Mouse (Mus musculus) MEL (cell line): ENCODE measurements around the gene Ift57. TPM values are rescaled to one million over a fixed set of nuclear protein-coding genes. Genes with fewer than 3 reads are reported as not detected.

ENCODE experiments used
- DNase-seq: peaks from one replicate; pipeline ENCODE4 v3.0.0; 2011; ENCODE audit warnings: low read depth, low spot score
- H3K27ac ChIP-seq: 2 replicates; pipeline ENCODE4 v1.5.1; 2012; ENCODE audit warnings: low read depth, mild to moderate bottlenecking, control low read depth, low read length, moderate library complexity; ENCODE audit not compliant: control insufficient read depth
- H3K27me3 ChIP-seq, 2 experiments: fragments of 150-350 bp in 1 of 2; sonication (generic) in 1 of 2; 2 replicates each; pipeline ENCODE4 v1.6.1; 2012; ENCODE audit warnings: low read length in 2 of 2, mild to moderate bottlenecking in 2 of 2, improper control_type of control experiment in 1 of 2, moderate library complexity in 1 of 2; ENCODE audit not compliant: insufficient read depth in 2 of 2, control insufficient read depth in 1 of 2
- H3K36me3 ChIP-seq, 2 experiments: 2 replicates each; pipeline ENCODE4 v1.6.1; 2012 to 2014; ENCODE audit warnings: low read length in 2 of 2, improper control_type of control experiment in 1 of 2, inconsistent platforms in 1 of 2, mild to moderate bottlenecking in 1 of 2; ENCODE audit not compliant: insufficient read depth in 2 of 2, control insufficient read depth in 1 of 2
- H3K4me1 ChIP-seq, 2 experiments: fragments of 150-350 bp in 1 of 2; sonication (generic) in 1 of 2; 2 replicates each; pipeline ENCODE4 v1.6.1; 2012; ENCODE audit warnings: low read length in 2 of 2, improper control_type of control experiment in 1 of 2, mild to moderate bottlenecking in 1 of 2; ENCODE audit not compliant: insufficient read depth in 2 of 2, control insufficient read depth in 1 of 2
- H3K4me3 ChIP-seq, 2 experiments: fragments of 150-350 bp in 1 of 2; sonication (generic) in 1 of 2; 2 replicates each; pipeline ENCODE4 v1.5.1; 2012; ENCODE audit warnings: low read depth in 2 of 2, low read length in 2 of 2, mild to moderate bottlenecking in 2 of 2, moderate library complexity in 2 of 2, control low read depth in 1 of 2, improper control_type of control experiment in 1 of 2; ENCODE audit not compliant: control insufficient read depth in 1 of 2, insufficient read depth in 1 of 2
- H3K79me2 ChIP-seq: 2 replicates; pipeline ENCODE4 v1.6.1; 2012; ENCODE audit warnings: mild to moderate bottlenecking, low read length, moderate library complexity; ENCODE audit not compliant: control insufficient read depth, poor library complexity, insufficient read depth
- H3K9ac ChIP-seq: 2 replicates; pipeline ENCODE4 v1.6.1; 2012; ENCODE audit warnings: low read depth, mild to moderate bottlenecking, control low read depth, low read length, moderate library complexity; ENCODE audit not compliant: control insufficient read depth, poor library complexity, severe bottlenecking
- H3K9me3 ChIP-seq: fragments of 150-350 bp; sonication (generic); replicated peaks from 2 replicates; pipeline ENCODE4 v1.6.1; 2012; ENCODE audit warnings: mild to moderate bottlenecking, low read length, improper control_type of control experiment, moderate library complexity; ENCODE audit not compliant: insufficient read depth
- BHLHE40 ChIP-seq: IDR thresholded peaks from 2 replicates; pipeline ENCODE4 v1.6.1; 2012; ENCODE audit warnings: low read depth, mild to moderate bottlenecking, inconsistent platforms, low read length, improper control_type of control experiment, borderline replicate concordance
- CHD1 ChIP-seq: IDR thresholded peaks from 2 replicates; pipeline ENCODE4 v1.6.1; 2012; ENCODE audit warnings: low read depth, mild to moderate bottlenecking, inconsistent platforms, low read length, improper control_type of control experiment
- CHD2 ChIP-seq: IDR thresholded peaks from 2 replicates; pipeline ENCODE4 v1.6.1; 2011; ENCODE audit warnings: low read length, improper control_type of control experiment
- CTCF ChIP-seq, 3 experiments: IDR thresholded peaks in 2 of 3; conservative IDR thresholded peaks in 1 of 3; 2 replicates each; pipeline ENCODE4 v1.5.1; 2011 to 2012; ENCODE audit warnings: low read length in 3 of 3, low read depth in 2 of 3, mild to moderate bottlenecking in 2 of 3, improper control_type of control experiment in 1 of 3, inconsistent platforms in 1 of 3, mixed read lengths in 1 of 3, moderate library complexity in 1 of 3; ENCODE audit not compliant: control insufficient read depth in 1 of 3, insufficient read depth in 1 of 3, poor library complexity in 1 of 3, severe bottlenecking in 1 of 3
- ELF1 ChIP-seq: IDR thresholded peaks from 2 replicates; pipeline ENCODE4 v1.6.1; 2014; ENCODE audit warnings: low read depth, mild to moderate bottlenecking, inconsistent platforms, low read length, improper control_type of control experiment, moderate library complexity
- EP300 ChIP-seq, 2 experiments: IDR thresholded peaks; 2 replicates each; pipeline ENCODE4 v1.6.1; 2011; ENCODE audit warnings: improper control_type of control experiment in 2 of 2, low read length in 2 of 2, low read depth in 1 of 2, mild to moderate bottlenecking in 1 of 2
- ETS1 ChIP-seq: IDR thresholded peaks from 2 replicates; pipeline ENCODE4 v1.6.1; 2012; ENCODE audit warnings: low read depth, mild to moderate bottlenecking, inconsistent platforms, low read length, improper control_type of control experiment, moderate library complexity
- GABPA ChIP-seq: IDR thresholded peaks from 2 replicates; pipeline ENCODE4 v1.6.1; 2012; ENCODE audit warnings: low read depth, mild to moderate bottlenecking, inconsistent platforms, low read length, improper control_type of control experiment, moderate library complexity
- GATA1 ChIP-seq: IDR thresholded peaks from 2 replicates; pipeline ENCODE4 v1.6.1; 2011; ENCODE audit warnings: low read depth, low read length, improper control_type of control experiment
- JUND ChIP-seq: IDR thresholded peaks from 2 replicates; pipeline ENCODE4 v1.6.1; 2011; ENCODE audit warnings: low read depth, mild to moderate bottlenecking, improper control_type of control experiment, low read length
- KAT2A ChIP-seq: conservative IDR thresholded peaks from 2 replicates; pipeline ENCODE4 v1.6.1; 2012; ENCODE audit warnings: low read depth, low read length, improper control_type of control experiment, inconsistent platforms
- MAFK ChIP-seq: IDR thresholded peaks from 2 replicates; pipeline ENCODE4 v1.6.1; 2011; ENCODE audit warnings: low read depth, mild to moderate bottlenecking, low read length, improper control_type of control experiment, borderline replicate concordance
- MAX ChIP-seq: IDR thresholded peaks from 2 replicates; pipeline ENCODE4 v1.6.1; 2011; ENCODE audit warnings: low read length, improper control_type of control experiment
- MAZ ChIP-seq: IDR thresholded peaks from 2 replicates; pipeline ENCODE4 v1.6.1; 2012; ENCODE audit warnings: low read depth, mild to moderate bottlenecking, inconsistent platforms, low read length, improper control_type of control experiment
- MEF2A ChIP-seq: IDR thresholded peaks from 2 replicates; pipeline ENCODE4 v1.6.1; 2014; ENCODE audit warnings: low read depth, mild to moderate bottlenecking, inconsistent platforms, low read length, improper control_type of control experiment; ENCODE audit not compliant: poor library complexity, insufficient replicate concordance, severe bottlenecking; ENCODE audit errors: extremely low read depth
- MYB ChIP-seq: IDR thresholded peaks from 2 replicates; pipeline ENCODE4 v1.6.1; 2011; ENCODE audit warnings: mild to moderate bottlenecking, low read depth, low read length, improper control_type of control experiment
- MYC ChIP-seq: IDR thresholded peaks from 2 replicates; pipeline ENCODE4 v1.6.1; 2011; ENCODE audit warnings: low read depth, mild to moderate bottlenecking, low read length, improper control_type of control experiment, moderate library complexity
- NELFE ChIP-seq: IDR thresholded peaks from 2 replicates; pipeline ENCODE4 v1.6.1; 2011; ENCODE audit warnings: low read depth, low read length, improper control_type of control experiment
- NRF1 ChIP-seq: IDR thresholded peaks from 2 replicates; pipeline ENCODE4 v1.6.1; 2014; ENCODE audit warnings: low read depth, mild to moderate bottlenecking, inconsistent platforms, low read length, improper control_type of control experiment, moderate library complexity; ENCODE audit not compliant: poor library complexity, insufficient read depth, severe bottlenecking
- POLR2A ChIP-seq, 2 experiments: IDR thresholded peaks; 2 replicates each; pipeline ENCODE4 v1.6.1; 2011 to 2012; ENCODE audit warnings: low read length in 2 of 2, mild to moderate bottlenecking in 2 of 2, control low read depth in 1 of 2, improper control_type of control experiment in 1 of 2, low read depth in 1 of 2, moderate library complexity in 1 of 2; ENCODE audit not compliant: control insufficient read depth in 1 of 2, insufficient read depth in 1 of 2, poor library complexity in 1 of 2
- POLR2AphosphoS2 ChIP-seq: IDR thresholded peaks from 2 replicates; pipeline ENCODE4 v1.6.1; 2011; ENCODE audit warnings: low read length, improper control_type of control experiment
- RCOR1 ChIP-seq: IDR thresholded peaks from 2 replicates; pipeline ENCODE4 v1.6.1; 2012; ENCODE audit warnings: low read depth, mild to moderate bottlenecking, inconsistent platforms, low read length, improper control_type of control experiment
- SIN3A ChIP-seq: IDR thresholded peaks from 2 replicates; pipeline ENCODE4 v1.6.1; 2012; ENCODE audit warnings: low read length, improper control_type of control experiment, inconsistent platforms
- SMC3 ChIP-seq: IDR thresholded peaks from 2 replicates; pipeline ENCODE4 v1.6.1; 2011; ENCODE audit warnings: low read depth, low read length, improper control_type of control experiment
- TAL1 ChIP-seq: IDR thresholded peaks from 2 replicates; pipeline ENCODE4 v1.6.1; 2012; ENCODE audit warnings: mild to moderate bottlenecking, inconsistent platforms, low read length, moderate library complexity, mixed read lengths
- TBP ChIP-seq: IDR thresholded peaks from 2 replicates; pipeline ENCODE4 v1.8.0; 2011; ENCODE audit warnings: low read depth, low read length, improper control_type of control experiment
- TCF12 ChIP-seq: IDR thresholded peaks from 2 replicates; pipeline ENCODE4 v1.6.1; 2014; ENCODE audit warnings: low read depth, mild to moderate bottlenecking, inconsistent platforms, low read length, improper control_type of control experiment, moderate library complexity
- UBTF ChIP-seq: IDR thresholded peaks from 2 replicates; pipeline ENCODE4 v1.6.1; 2012; ENCODE audit warnings: low read depth, mild to moderate bottlenecking, inconsistent platforms, low read length, improper control_type of control experiment, moderate library complexity, borderline replicate concordance; ENCODE audit not compliant: insufficient read depth
- USF1 ChIP-seq: IDR thresholded peaks from 2 replicates; pipeline ENCODE4 v1.6.1; 2014; ENCODE audit warnings: low read depth, mild to moderate bottlenecking, inconsistent platforms, low read length, improper control_type of control experiment, moderate library complexity
- USF2 ChIP-seq, 2 experiments: IDR thresholded peaks; 2 replicates each; pipeline ENCODE4 v1.6.1; 2011 to 2012; ENCODE audit warnings: improper control_type of control experiment in 2 of 2, low read length in 2 of 2, borderline replicate concordance in 1 of 2, inconsistent platforms in 1 of 2, low read depth in 1 of 2, mild to moderate bottlenecking in 1 of 2; ENCODE audit not compliant: insufficient read depth in 1 of 2
- ZC3H11A ChIP-seq: IDR thresholded peaks from 2 replicates; pipeline ENCODE4 v1.6.1; 2012; ENCODE audit warnings: low read depth, mild to moderate bottlenecking, inconsistent platforms, low read length, improper control_type of control experiment
- ZKSCAN1 ChIP-seq: IDR thresholded peaks from 2 replicates; pipeline ENCODE4 v1.6.1; 2012; ENCODE audit warnings: low read depth, mild to moderate bottlenecking, inconsistent platforms, low read length, improper control_type of control experiment, moderate library complexity
- ZMIZ1 ChIP-seq: IDR thresholded peaks from 2 replicates; pipeline ENCODE4 v1.6.1; 2012; ENCODE audit warnings: low read depth, mild to moderate bottlenecking, inconsistent platforms, low read length, improper control_type of control experiment, moderate library complexity
- ZNF384 ChIP-seq: IDR thresholded peaks from 2 replicates; pipeline ENCODE4 v1.6.1; 2012; ENCODE audit warnings: low read depth, mild to moderate bottlenecking, inconsistent platforms, low read length, improper control_type of control experiment
- polyA plus RNA-seq, 2 experiments: library from polyadenylated mRNA; stranded (reverse) in 1 of 2; unstranded in 1 of 2; fragments of >175 nt in 1 of 2; fragments of >200 nt in 1 of 2; gene quantifications; 2 replicates each; pipeline versions ENCODE4 v1.2.1 to v1.2.4; 2012; ENCODE audit warnings: low replicate concordance in 2 of 2, low read depth in 1 of 2; ENCODE audit not compliant: insufficient read length in 2 of 2, insufficient read depth in 1 of 2, missing spikeins in 1 of 2
- total RNA-seq: library from RNA; depleted of rRNA; stranded (reverse); fragments of 300-350 nt; gene quantifications from 2 replicates; pipeline ENCODE4 v1.2.3, GENCODE M21; 2012

Gene Ift57
- total and polyA plus RNA-seq, 3 experiments = 5.7 to 11.1 TPM; not detected in 1

- Histone ChIP-seq H3K36me3 (peaks cover 0 to 59% of the 10 kb centered on the region in 2 experiments; a peak in 2 of 4 replicates), H3K4me1 (peaks cover 26 to 53% of the 10 kb centered on the region in 2 experiments), H3K9ac (peak within 1 kb of the TSS; percentile 56), H3K79me2 (no peaks in the 10 kb centered on the region; the same call in 1 of the 2 replicates), H3K9me3 (no peaks in the 10 kb centered on the region), H3K4me3 (peak within 1 kb of the TSS; percentile 15 to 21; a peak in 3 of 4 replicates), H3K27me3 (no peaks in the 10 kb centered on the region), H3K27ac (peak within 1 kb of the TSS; percentile 94)
- DNase-seq = peak; percentile 95
- TF ChIP-seq MAX (peak; percentile 72), ETS1 (peak; percentile 92), ELF1 (0 out of 2 replicates have a peak, but pooled peaks have one; percentile 16), MEF2A (0 out of 2 replicates have a peak, but pooled peaks have one; percentile 9), RCOR1 (peak; percentile 74), ZMIZ1 (peak; percentile 39), EP300 (IDR thresholded peaks at IDR 0.05; ENCODE audit: low read depth in 1 of 2, low read length in 2 of 2) (peak; percentile 85 to 96), USF1 (0 out of 2 replicates have a peak, but pooled peaks have one; percentile 40), NRF1 (peak; percentile 29; the same call in 1 of the 2 replicates), MYC (peak; percentile 88), CTCF (IDR thresholded peaks at IDR 0.05 in 2 of 3, conservative IDR thresholded peaks at IDR 0.05 in 1 of 3; ENCODE audit: control insufficient read depth in 1 of 3, insufficient read depth in 1 of 3, low read depth in 2 of 3, low read length in 3 of 3, poor library complexity in 1 of 3, severe bottlenecking in 1 of 3) (no peak), UBTF (no peak), SMC3 (no peak), KAT2A (no peak), GATA1 (peak; percentile 96), BHLHE40 (peak; percentile 67), ZKSCAN1 (no peak), TCF12 (peak; percentile 96), SIN3A (peak; percentile 91), MAFK (peak; percentile 47; the same call in 1 of the 2 replicates), ZNF384 (peak; percentile 15; the same call in 1 of the 2 replicates), GABPA (no peak), POLR2AphosphoS2 (0 out of 2 replicates have a peak, but pooled peaks have one; percentile 31), MAZ (peak; percentile 94), NELFE (peak; percentile 23; the same call in 1 of the 2 replicates), USF2 (IDR thresholded peaks at IDR 0.05; ENCODE audit: borderline replicate concordance in 1 of 2, insufficient read depth in 1 of 2, low read depth in 1 of 2, low read length in 2 of 2) (no peak), ZC3H11A (no peak), CHD2 (no peak; the same call in 1 of the 2 replicates), MYB (peak; percentile 83), JUND (peak; percentile 48; the same call in 1 of the 2 replicates), TBP (no peak; the same call in 1 of the 2 replicates), POLR2A (IDR thresholded peaks at IDR 0.05; ENCODE audit: control insufficient read depth in 1 of 2, insufficient read depth in 1 of 2, low read depth in 1 of 2, low read length in 2 of 2, poor library complexity in 1 of 2) (peak in 1 of 2 experiments; percentile 41; a peak in 2 of 4 replicates), CHD1 (no peak), TAL1 (peak; percentile 98)
Measured at GRCm38 (mm10) chr16:49799597-49800561, 100.8 kb downstream of the Ift57 start, which contains the start of gene Cd47. Gene Cd47, plus strand, starts transcription at chr16:49800533.
